11 mouse cellular contexts compared by ENCODE assay signal in the genomic region with DNA sequence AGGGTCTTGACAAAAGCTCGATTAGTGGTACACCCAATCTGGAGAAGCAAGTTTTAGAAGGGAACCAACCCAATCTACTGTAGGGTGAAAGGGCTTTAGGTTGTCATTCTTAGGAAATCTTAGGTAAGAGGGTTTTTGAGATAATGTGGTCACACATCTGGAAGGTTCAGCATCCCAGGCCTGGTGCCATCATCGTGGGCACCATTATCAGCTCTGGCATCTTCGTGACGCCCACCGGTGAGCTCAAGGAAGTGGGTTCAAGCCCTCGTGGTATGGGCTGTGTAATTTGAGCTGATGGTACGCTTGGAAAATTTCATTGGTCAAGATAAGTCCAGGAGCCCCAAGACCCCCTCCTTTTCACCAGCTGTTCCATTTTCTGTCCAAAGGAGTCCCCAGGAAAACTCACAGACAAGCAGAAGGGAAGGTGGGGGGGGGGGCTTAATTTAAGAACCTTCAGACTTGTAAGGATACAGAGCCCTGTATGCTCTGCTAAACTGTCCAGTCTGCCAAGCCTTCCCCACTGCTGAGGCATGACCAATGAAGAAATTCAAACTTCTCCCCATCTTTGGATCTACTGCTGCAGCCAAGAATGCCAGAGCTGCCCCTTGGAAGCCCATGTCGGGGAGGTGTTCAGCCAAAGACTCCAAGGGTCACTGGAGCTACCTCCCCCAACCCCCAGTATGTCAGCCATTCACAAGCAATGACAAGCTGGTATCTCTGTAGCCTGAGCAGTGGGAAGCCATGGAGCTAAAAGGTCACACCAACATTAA. TPM values are rescaled to one million over a fixed set of nuclear protein-coding genes. Genes with fewer than 3 reads are reported as not detected.
DNase-seq lines count a peak whose midpoint lies in the region; ATAC-seq lines count a peak whose summit lies in the region.
"Had no signal": no experiment of that assay in that cellular context is flagged by ENCODE, and none has a peak within 500 bp of the region (broad histone marks: within the 10 kb centered on the region; RNA-seq: fewer than 3 reads in every experiment).

No protein-coding gene starts in this region.

- H3K27ac ChIP-seq in intestine, embryonic 16.5 days (ENCODE audit: low read length), result no peak overlapping the region
- no peak overlapping the region for H3K27ac ChIP-seq in stomach, embryonic 15.5 days

- peak overlapping the region; percentile 100 for H3K4me3 ChIP-seq in megakaryocyte, embryonic 14.5 days (replicated peaks)
- peak overlapping the region; percentile 82; the same call in 1 of the 2 replicates for H3K4me3 ChIP-seq in intestine, embryonic 16.5 days (ENCODE audit: low read length)
- peak overlapping the region; percentile 65; the same call in 1 of the 2 replicates for H3K4me3 ChIP-seq in stomach, embryonic 15.5 days (replicated peaks)

- no peaks in the 10 kb centered on the region for H3K9me3 ChIP-seq in megakaryocyte, embryonic 14.5 days
- no peaks in the 10 kb centered on the region for H3K9me3 ChIP-seq in intestine, embryonic 16.5 days (ENCODE audit: control insufficient read depth, low read length)
- no peaks in the 10 kb centered on the region for H3K9me3 ChIP-seq in stomach, embryonic 15.5 days

- H3K27me3 ChIP-seq in megakaryocyte, embryonic 14.5 days (replicated peaks), result no peaks in the 10 kb centered on the region
- H3K27me3 ChIP-seq in intestine, embryonic 16.5 days (replicated peaks; ENCODE audit: control insufficient read depth, insufficient read depth, low read length), result no peaks in the 10 kb centered on the region
- no peaks in the 10 kb centered on the region for H3K27me3 ChIP-seq in stomach, embryonic 15.5 days (replicated peaks)

- peaks cover 86% of the 10 kb centered on the region for H3K4me1 ChIP-seq in megakaryocyte, embryonic 14.5 days
- H3K4me1 ChIP-seq in intestine, embryonic 16.5 days (ENCODE audit: control insufficient read depth, insufficient read depth, low read length), result peaks cover 25% of the 10 kb centered on the region
- H3K4me1 ChIP-seq in stomach, embryonic 15.5 days, result peaks cover 16% of the 10 kb centered on the region

- no peak for ATAC-seq in megakaryocyte, adult 5-6 weeks (ENCODE audit: poor library complexity, severe bottlenecking)
- no peak for ATAC-seq in intestine, embryonic 16.5 days
- no peak for ATAC-seq in stomach, embryonic 15.5 days (ENCODE audit: insufficient read depth, low FRiP score, low read depth)

- peak overlapping the region; percentile 74; the same call in 1 of the 2 replicates for H3K9ac ChIP-seq in intestine, embryonic 16.5 days (ENCODE audit: low read depth, low read length)
- no peak overlapping the region for H3K9ac ChIP-seq in stomach, embryonic 15.5 days

- peak; percentile 53 for DNase-seq in cerebellum, adult 9-11 months
- DNase-seq in cerebellum, postnatal 4 days (ENCODE audit: low spot score in 2 of 2), result no peak
- DNase-seq in adrenal gland, postnatal 36 days, result no peak
- no peak for DNase-seq in urinary bladder, postnatal 25 days (ENCODE audit: low spot score)
- DNase-seq: B cell, adult 2 months had no signal

- peak overlapping the region; percentile 99 for H3K4me2 ChIP-seq in intestine, embryonic 16.5 days (ENCODE audit: low read depth, low read length)
- H3K4me2 ChIP-seq in stomach, embryonic 15.5 days, result peak overlapping the region; percentile 97

- H3K36me3 ChIP-seq in megakaryocyte, embryonic 14.5 days (replicated peaks; ENCODE audit: low read length), result peaks cover 16% of the 10 kb centered on the region
- H3K36me3 ChIP-seq in intestine, embryonic 16.5 days (ENCODE audit: control insufficient read depth, insufficient read depth, low read length), result no peaks in the 10 kb centered on the region
- no peaks in the 10 kb centered on the region for H3K36me3 ChIP-seq in stomach, embryonic 15.5 days

- WGBS in intestine, embryonic 16.5 days, result 61% methylated on average over 8 of the region's 8 CpGs
- 45% methylated on average over 8 of the region's 8 CpGs for WGBS in stomach, embryonic 15.5 days

RNA-seq across cellular contexts. Expression of a gene that starts 1.1 kb away (rescaled TPM):
- 77.3 and 236 TPM in 2 replicates for polyA plus RNA-seq in megakaryocyte, embryonic 14.5 days (2012; ENCODE audit: insufficient read depth, low replicate concordance)
- 8.7 and 9.3 TPM in 2 replicates for total RNA-seq in megakaryocyte, adult 5-6 weeks (2015)
- 6.5 and 8.5 TPM in 2 replicates for total RNA-seq in megakaryocyte, adult 5-6 weeks (2017)
- 11.6 and 12.5 TPM in 2 replicates for polyA plus RNA-seq in intestine, embryonic 16.5 days (2015; fragmentation: Nextera tagmentation; extraction: Ambion mirVana)
- polyA plus RNA-seq in stomach, embryonic 15.5 days (2015; fragmentation: Nextera tagmentation; extraction: Ambion mirVana), result 22.7 and 26.6 TPM in 2 replicates
- 10 to 100 TPM; 41.6 to 64.0 TPM for total RNA-seq in adrenal gland, postnatal 36 days (2021)

RNA-seq across cellular contexts. Expression of a gene that starts 36.1 kb away (rescaled TPM):
- polyA plus RNA-seq in megakaryocyte, embryonic 14.5 days (2012; ENCODE audit: insufficient read depth, low replicate concordance), result 2.1 TPM in 1 of 2 replicates, not detected in the other
- not detected in 2 replicates for total RNA-seq in megakaryocyte, adult 5-6 weeks (2015)
- total RNA-seq in megakaryocyte, adult 5-6 weeks (2017), result not detected in 2 replicates
- 0.31 and 0.70 TPM in 2 replicates for polyA plus RNA-seq in intestine, embryonic 16.5 days (2015; fragmentation: Nextera tagmentation; extraction: Ambion mirVana)
- polyA plus RNA-seq in stomach, embryonic 15.5 days (2015; fragmentation: Nextera tagmentation; extraction: Ambion mirVana), result 0.21 and 0.22 TPM in 2 replicates
- not detected for total RNA-seq in adrenal gland, postnatal 36 days (2021)
- total RNA-seq: gastrocnemius, adult 8-10 months had no signal
- polyA plus RNA-seq: neural tube, embryonic 11.5 days had no signal

RNA-seq across cellular contexts. Expression of a gene that starts 41.0 kb away (rescaled TPM):
- 47.5 and 119 TPM in 2 replicates for polyA plus RNA-seq in megakaryocyte, embryonic 14.5 days (2012; ENCODE audit: insufficient read depth, low replicate concordance)
- total RNA-seq in megakaryocyte, adult 5-6 weeks (2015), result 8.1 and 9.2 TPM in 2 replicates
- 21.3 and 28.7 TPM in 2 replicates for total RNA-seq in megakaryocyte, adult 5-6 weeks (2017)
- polyA plus RNA-seq in intestine, embryonic 16.5 days (2015; fragmentation: Nextera tagmentation; extraction: Ambion mirVana), result 36.3 and 36.6 TPM in 2 replicates
- polyA plus RNA-seq in stomach, embryonic 15.5 days (2015; fragmentation: Nextera tagmentation; extraction: Ambion mirVana), result 35.6 and 36.3 TPM in 2 replicates
- total RNA-seq in adrenal gland, postnatal 36 days (2021), result 10 to 100 TPM; 25.4 to 37.4 TPM
